Mouse (Mus musculus): ENCODE results near the gene Pigf.
A peak's percentile ranks its signal among the peaks of the same experiment; 100 is the strongest.

The Pigf gene

GRCm38 (mm10) chr17:86966040-86966439 is 59.2 kb downstream of the Pigf start:
- no peak for DNase-seq

GRCm38 (mm10) chr17:86965121-86965520 is 60.1 kb downstream of the Pigf start:
- no peak for DNase-seq

- peak; percentile 71 for DNase-seq
These were observed 60.7 kb downstream of the Pigf start for GRCm38 (mm10) chr17:86964502-86964901.

GRCm38 (mm10) chr17:86964041-86964440 is 61.2 kb downstream of the Pigf start:
- DNase-seq, result no peak

- no peak for DNase-seq
These were observed 61.7 kb downstream of the Pigf start for GRCm38 (mm10) chr17:86963586-86963902.

GRCm38 (mm10) chr17:86962894-86963585 is 62.2 kb downstream of the Pigf start, which contains the start of gene Rhoq:
TSS of gene Rhoq (plus strand) at chr17:86963082.
- DNase-seq, result peak; percentile 79

GRCm38 (mm10) chr17:86962297-86962893 is 62.8 kb downstream of the Pigf start:
- peak; percentile 77 for DNase-seq

- no peak for DNase-seq
These were observed 63.8 kb downstream of the Pigf start for GRCm38 (mm10) chr17:86961301-86961841.

- peak; percentile 15 for DNase-seq
These were observed 67.2 kb downstream of the Pigf start for GRCm38 (mm10) chr17:86957968-86958367.

GRCm38 (mm10) chr17:86957239-86957638 is 68.0 kb downstream of the Pigf start:
- DNase-seq, result no peak

- no peak for DNase-seq
These were observed 76.4 kb downstream of the Pigf start for GRCm38 (mm10) chr17:86948801-86949200.

GRCm38 (mm10) chr17:86947840-86948796 is 77.1 kb downstream of the Pigf start, which contains the start of gene Atp6v1e2:
TSS of gene Atp6v1e2 (minus strand) at chr17:86947897.
- DNase-seq, result no peak
